Mouse (Mus musculus) brain, embryonic 14.5 days (tissue): ENCODE measurements around the gene Kmt2b. TPM values are rescaled to one million over a fixed set of nuclear protein-coding genes. Genes with fewer than 3 reads are reported as not detected.

Source experiments
- DNase-seq: peaks from one replicate; pipeline ENCODE4 v3.0.0-alpha.2; 2011; ENCODE audit warnings: low read depth
- CTCF ChIP-seq: fragments of 200-500 bp; IDR thresholded peaks from 2 replicates; pipeline ENCODE4 v1.5.1; 2012; ENCODE audit warnings: inconsistent platforms, mild to moderate bottlenecking, moderate library complexity, borderline replicate concordance; ENCODE audit not compliant: insufficient read depth, insufficient read length; ENCODE audit errors: extremely low read depth
- POLR2A ChIP-seq: fragments of 200-500 bp; IDR thresholded peaks from 2 replicates; pipeline ENCODE4 v1.6.1; 2012; ENCODE audit warnings: mild to moderate bottlenecking, inconsistent platforms, borderline replicate concordance; ENCODE audit not compliant: poor library complexity, insufficient read depth, insufficient read length, severe bottlenecking; ENCODE audit errors: extremely low read depth
- polyA plus RNA-seq: library from polyadenylated mRNA; depleted of rRNA; stranded (reverse); fragments of >200 nt; gene quantifications from 2 replicates; pipeline ENCODE4 v1.2.3, GENCODE M21; 2012; rRNA removed

The Kmt2b gene
- polyA plus RNA-seq, 1 experiment: 72.2 TPM

GRCm38 (mm10) chr7:30524487-30524886 lies 64.0 kb downstream of the Kmt2b start:
- no peak for TF ChIP-seq CTCF
- TF ChIP-seq POLR2A: no peak
- no peak for DNase-seq

DNA sequence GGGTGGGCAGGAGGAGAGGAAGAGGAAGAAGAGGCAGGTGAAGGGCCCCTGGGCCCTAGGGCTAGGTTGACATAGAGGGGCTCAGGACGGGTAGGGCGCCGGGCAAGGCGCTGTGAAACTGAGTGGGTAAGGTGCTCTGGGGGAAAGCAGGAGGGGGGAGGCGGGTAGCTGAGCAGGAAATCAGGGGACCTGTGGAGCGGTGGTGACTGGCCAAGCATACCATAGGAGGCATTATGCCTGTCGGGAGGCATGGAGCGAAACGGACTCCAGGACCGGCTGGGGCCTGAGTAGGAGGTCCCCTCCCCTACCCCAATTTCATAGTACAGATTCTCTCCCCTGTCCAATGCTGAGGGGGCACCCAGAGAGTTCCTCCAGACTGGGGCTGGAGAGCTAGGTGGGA lies 65.7 kb downstream of the Kmt2b start:
- no peak for DNase-seq
- TF ChIP-seq POLR2A (no peak), CTCF (no peak)

- TF ChIP-seq CTCF: no peak
- no peak for TF ChIP-seq POLR2A
- DNase-seq: no peak
Observed at GRCm38 (mm10) chr7:30520856-30521255, 67.7 kb downstream of the Kmt2b start.

GRCm38 (mm10) chr7:30520396-30520795 lies 68.1 kb downstream of the Kmt2b start:
- peak; percentile 29 for DNase-seq
- TF ChIP-seq POLR2A: no peak

Other genes with a start within 250 kb of the Kmt2b start
- 29.1 and 39.2 TPM in 2 replicates for gene Lrfn3, start 226.0 kb downstream of the Kmt2b start, polyA plus RNA-seq
- gene Tyrobp, start 175.0 kb downstream of the Kmt2b start, polyA plus RNA-seq: 21.7 and 27.8 TPM in 2 replicates
- gene Hcst, start 168.9 kb downstream of the Kmt2b start, polyA plus RNA-seq: 0.90 and 1.4 TPM in 2 replicates
- 2.3 and 3.6 TPM in 2 replicates for gene Nfkbid, start 167.0 kb downstream of the Kmt2b start, polyA plus RNA-seq
- gene Aplp1, start 143.2 kb downstream of the Kmt2b start, polyA plus RNA-seq: 571 and 616 TPM in 2 replicates
- 0.85 and 3.3 TPM in 2 replicates for gene Kirrel2, start 131.0 kb downstream of the Kmt2b start, polyA plus RNA-seq
- gene Nphs1, start 130.4 kb downstream of the Kmt2b start, polyA plus RNA-seq: 1.2 and 3.2 TPM in 2 replicates
- gene Prodh2, start 95.1 kb downstream of the Kmt2b start, polyA plus RNA-seq: 0.05 and 0.26 TPM in 2 replicates
- 241 and 276 TPM in 2 replicates for gene Arhgap33, start 53.7 kb downstream of the Kmt2b start, polyA plus RNA-seq
- 8.4 and 8.7 TPM in 2 replicates for gene Hspb6, start 36.5 kb downstream of the Kmt2b start, polyA plus RNA-seq
- gene Proser3, start 36.4 kb downstream of the Kmt2b start, polyA plus RNA-seq: 24.1 and 27.9 TPM in 2 replicates
- 45.1 and 53.9 TPM in 2 replicates for gene Lin37, start 28.9 kb downstream of the Kmt2b start, polyA plus RNA-seq
- 69.3 and 95.4 TPM in 2 replicates for gene U2af1l4, start 25.4 kb downstream of the Kmt2b start, polyA plus RNA-seq
- 4.9 and 8.7 TPM in 2 replicates for gene Gm49396, start 25.4 kb downstream of the Kmt2b start, polyA plus RNA-seq
- 102 and 154 TPM in 2 replicates for gene Psenen, start 25.1 kb downstream of the Kmt2b start, polyA plus RNA-seq
- 6.5 and 8.7 TPM in 2 replicates for gene Igflr1, start 23.3 kb downstream of the Kmt2b start, polyA plus RNA-seq
- 0.37 and 0.47 TPM in 2 replicates for gene Zbtb32, start 10.2 kb upstream of the Kmt2b start, polyA plus RNA-seq
- 2.7 and 3.9 TPM in 2 replicates for gene Upk1a, start 24.1 kb upstream of the Kmt2b start, polyA plus RNA-seq
- gene Cox6b1, start 37.4 kb upstream of the Kmt2b start, polyA plus RNA-seq: 823 and 962 TPM in 2 replicates
- gene Etv2, start 47.1 kb upstream of the Kmt2b start, polyA plus RNA-seq: not detected in 2 replicates
- 91.6 and 103 TPM in 2 replicates for gene Rbm42, start 61.6 kb upstream of the Kmt2b start, polyA plus RNA-seq
- gene Haus5, start 76.3 kb upstream of the Kmt2b start, polyA plus RNA-seq: 21.9 and 36.6 TPM in 2 replicates
- not detected in 2 replicates for gene Pmis2, start 82.9 kb upstream of the Kmt2b start, polyA plus RNA-seq
- 0.32 TPM in 1 of 2 replicates, not detected in the other for gene 2200002J24Rik, start 110.2 kb upstream of the Kmt2b start, polyA plus RNA-seq
- gene Atp4a, start 123.5 kb upstream of the Kmt2b start, polyA plus RNA-seq: 1.7 and 2.4 TPM in 2 replicates
- gene Tmem147, start 140.8 kb upstream of the Kmt2b start, polyA plus RNA-seq: 187 and 251 TPM in 2 replicates
- 0.50 TPM in 1 of 2 replicates, not detected in the other for gene Gapdhs, start 155.0 kb upstream of the Kmt2b start, polyA plus RNA-seq
- 5.1 and 8.8 TPM in 2 replicates for gene Sbsn, start 162.7 kb upstream of the Kmt2b start, polyA plus RNA-seq
- 3.5 and 14.2 TPM in 2 replicates for gene Dmkn, start 175.0 kb upstream of the Kmt2b start, polyA plus RNA-seq
- gene Krtdap, start 199.2 kb upstream of the Kmt2b start, polyA plus RNA-seq: 5.6 and 30.7 TPM in 2 replicates
- gene Ffar2, start 235.0 kb upstream of the Kmt2b start, polyA plus RNA-seq: 0.13 and 0.46 TPM in 2 replicates